Mouse (Mus musculus) G1E (cell line): ENCODE measurements around the gene Slc16a10. TPM values are rescaled to one million over a fixed set of nuclear protein-coding genes. Genes with fewer than 3 reads are reported as not detected.
"Not testable (repeated sequence)": the region's sequence is repeated elsewhere in the genome, so short reads cannot be mapped to it uniquely, and the experiment has no call there.

Source experiments
- ATAC-seq: 2 replicates; pipeline ENCODE4 v1.8.0; 2016; ENCODE audit warnings: mild to moderate bottlenecking; ENCODE audit not compliant: insufficient number of reproducible peaks, poor library complexity, low FRiP score, severe bottlenecking; ENCODE audit errors: extremely low read depth
- DNase-seq: peaks from one replicate; pipeline ENCODE4 v3.0.0; 2012; ENCODE audit warnings: low spot score
- H3K27me3 ChIP-seq: 2 replicates; pipeline ENCODE4 v1.6.1; 2012; ENCODE audit warnings: mild to moderate bottlenecking, low read length, inconsistent platforms; ENCODE audit not compliant: insufficient read depth
- H3K36me3 ChIP-seq: replicated peaks from 2 replicates; pipeline ENCODE3; 2012; ENCODE audit warnings: mild to moderate bottlenecking, inconsistent platforms
- H3K4me1 ChIP-seq: 2 replicates; pipeline ENCODE4 v1.6.1; 2012; ENCODE audit warnings: low read depth, low read length, inconsistent platforms, mixed read lengths; ENCODE audit not compliant: insufficient read depth
- H3K4me3 ChIP-seq: 2 replicates; pipeline ENCODE4 v1.5.1; 2012; ENCODE audit warnings: low read depth, mild to moderate bottlenecking, inconsistent platforms, low read length, moderate library complexity, mixed read lengths
- H3K9me3 ChIP-seq: replicated peaks from 2 replicates; pipeline ENCODE4 v1.6.1; 2012; ENCODE audit warnings: inconsistent platforms
- CTCF ChIP-seq: IDR thresholded peaks from 2 replicates; pipeline ENCODE4 v1.5.1; 2012; ENCODE audit warnings: low read depth, low read length, inconsistent platforms, mixed read lengths
- GATA1 ChIP-seq: IDR thresholded peaks from 2 replicates; pipeline ENCODE4 v1.6.1; 2012; ENCODE audit warnings: borderline replicate concordance, low read length, inconsistent platforms, mixed read lengths
- GATA2 ChIP-seq: IDR thresholded peaks from 2 replicates; pipeline ENCODE4 v1.6.1; 2012; ENCODE audit warnings: low read depth, low read length, inconsistent platforms, borderline replicate concordance
- POLR2AphosphoS5 ChIP-seq: IDR thresholded peaks from 2 replicates; pipeline ENCODE4 v1.6.1; 2012; ENCODE audit warnings: low read depth, low read length, inconsistent platforms; ENCODE audit not compliant: insufficient replicate concordance
- TAL1 ChIP-seq: conservative IDR thresholded peaks from 2 replicates; pipeline ENCODE4 v1.6.1; 2012; ENCODE audit warnings: low read depth, low read length, inconsistent platforms, mixed read lengths
- polyA plus RNA-seq: library from polyadenylated mRNA; stranded (reverse); fragments of >175 nt; gene quantifications from 2 replicates; pipeline ENCODE4 v1.2.3, GENCODE M21; 2012
- total RNA-seq, 2 experiments: library from RNA; stranded (forward) in 1 of 2; stranded (reverse) in 1 of 2; fragments of 200-1000 nt in 1 of 2; fragments of >200 nt in 1 of 2; fragmentation: Nextera tagmentation in 1 of 2; gene quantifications; 2 replicates each; pipeline ENCODE4 v1.2.3; 2014 to 2017

Slc16a10 gene
- total and polyA plus RNA-seq, 3 experiments, result 5.7 to 117 (median 16.9) TPM

DNA sequence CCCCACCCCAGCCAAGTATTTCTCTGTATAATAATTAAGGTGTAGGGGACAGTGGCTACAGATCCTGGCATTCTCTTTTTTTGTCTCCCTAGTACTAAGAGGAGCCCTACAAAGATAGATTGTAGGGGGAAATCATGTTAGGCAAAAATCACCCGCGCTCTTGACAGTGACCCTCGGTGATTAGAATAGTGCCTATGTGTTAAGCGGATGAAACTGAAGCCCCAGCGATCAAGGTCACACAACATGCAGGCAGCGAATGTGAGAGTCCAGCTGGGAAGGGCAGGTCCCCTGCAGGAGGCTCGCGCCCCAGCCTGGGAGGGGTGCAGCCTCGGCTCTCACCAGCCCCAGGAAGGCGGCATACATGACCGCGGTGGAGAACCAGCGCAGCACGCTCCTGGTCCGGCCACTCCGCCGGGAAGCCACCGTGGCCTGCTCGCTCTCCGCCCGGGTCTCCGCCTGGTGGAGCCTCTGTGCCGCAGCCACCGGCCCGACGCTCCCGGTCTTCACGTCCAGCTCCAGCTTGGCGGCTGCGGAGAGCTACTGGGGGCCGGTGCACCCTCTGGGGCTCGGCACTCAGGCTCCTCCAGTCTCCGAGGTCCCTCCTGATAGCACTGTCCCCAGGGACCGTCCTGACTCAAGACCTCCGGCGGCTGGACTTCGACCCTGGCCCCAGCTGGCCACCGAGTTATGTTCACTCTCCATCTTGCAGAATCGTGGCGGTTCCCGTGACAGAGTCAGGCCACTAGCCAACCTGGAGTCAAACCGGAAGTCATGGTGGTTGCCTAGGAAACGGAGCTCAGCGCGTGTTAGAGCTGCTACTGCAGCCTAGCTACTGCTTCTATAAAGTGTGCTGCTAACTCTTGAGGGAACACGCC lies 117.3 kb downstream of the Slc16a10 start, which contains the start of gene Mfsd4b1:
Mfsd4b1 (minus strand) TSS at position 715 of the 875 bp plus-strand sequence.
- ATAC-seq (no peak), DNase-seq (no peak)
- peak within 1 kb of the TSS; percentile 37; the same call in 1 of the 2 replicates for H3K4me3 ChIP-seq
- H3K4me1 ChIP-seq, result peaks cover 12% of the 10 kb centered on the region; the same call in 1 of the 2 replicates
- peaks cover 2% of the 10 kb centered on the region; the same call in 1 of the 2 replicates for H3K9me3 ChIP-seq
- no peaks in the 10 kb centered on the region for H3K36me3 ChIP-seq
- TF ChIP-seq GATA2 (no peak), CTCF (no peak), TAL1 (no peak), GATA1 (no peak), POLR2AphosphoS5 (no peak)
- peaks cover 35% of the 10 kb centered on the region for H3K27me3 ChIP-seq

DNA sequence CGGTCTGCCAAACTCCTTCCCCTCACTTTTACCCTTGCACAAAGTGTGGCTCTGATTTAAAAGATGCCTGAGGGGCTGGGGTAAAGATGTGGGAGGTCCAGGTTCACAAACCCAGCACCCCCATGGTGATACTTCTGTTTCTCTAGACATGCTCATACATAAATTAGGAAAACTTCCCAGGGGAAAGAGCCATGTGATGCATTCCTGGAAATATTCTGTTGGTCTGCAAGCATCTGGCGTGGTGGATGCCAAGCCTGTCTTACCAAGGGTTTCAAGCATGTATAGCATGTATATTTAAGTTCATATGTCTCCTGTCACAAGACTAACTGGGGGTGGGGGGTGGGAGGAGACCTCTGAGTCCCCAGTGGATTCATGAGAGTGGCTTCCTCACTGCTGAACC lies 121.7 kb downstream of the Slc16a10 start:
- Histone ChIP-seq H3K36me3 (no peaks in the 10 kb centered on the region), H3K4me1 (peaks cover 7% of the 10 kb centered on the region; the same call in 1 of the 2 replicates), H3K9me3 (no peaks in the 10 kb centered on the region; the same call in 1 of the 2 replicates), H3K27me3 (peaks cover 47% of the 10 kb centered on the region), H3K4me3 (no peak overlapping the region)
- DNase-seq (no peak), ATAC-seq (no peak)
- TF ChIP-seq CTCF (no peak), TAL1 (no peak), GATA1 (no peak), POLR2AphosphoS5 (no peak), GATA2 (no peak)

DNA sequence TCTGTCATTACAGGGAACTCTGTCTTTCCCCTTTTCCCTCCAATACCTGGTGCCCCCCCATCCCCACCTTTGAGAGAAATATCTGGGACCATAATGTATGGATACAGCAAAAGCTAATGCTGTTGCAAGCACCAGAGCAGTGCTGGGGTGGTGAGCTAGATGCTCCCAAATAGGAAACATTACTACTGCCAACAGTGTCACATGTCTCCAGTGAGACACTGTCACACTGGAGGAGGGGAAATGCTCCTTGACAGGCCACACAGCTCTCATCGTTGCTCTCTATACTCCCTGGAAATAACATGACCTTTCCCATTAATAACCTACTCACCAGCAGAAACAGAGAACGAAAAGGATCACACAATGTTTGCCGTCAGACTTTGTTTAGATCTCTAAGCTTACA lies 122.6 kb downstream of the Slc16a10 start:
- no peak for ATAC-seq
- Histone ChIP-seq H3K4me3 (no peak overlapping the region), H3K4me1 (no peaks in the 10 kb centered on the region), H3K9me3 (no peaks in the 10 kb centered on the region), H3K27me3 (peaks cover 38% of the 10 kb centered on the region), H3K36me3 (no peaks in the 10 kb centered on the region)
- no peak for DNase-seq
- no peak for TF ChIP-seq TAL1
- TF ChIP-seq GATA1, result no peak
- TF ChIP-seq GATA2, result no peak
- no peak for TF ChIP-seq POLR2AphosphoS5
- no peak for TF ChIP-seq CTCF

GRCm38 (mm10) chr10:40018261-40018860 lies 123.7 kb downstream of the Slc16a10 start:
- Histone ChIP-seq H3K9me3 (no peaks in the 10 kb centered on the region), H3K4me1 (no peaks in the 10 kb centered on the region), H3K36me3 (no peaks in the 10 kb centered on the region), H3K27me3 (peaks cover 32% of the 10 kb centered on the region), H3K4me3 (no peak overlapping the region)
- ATAC-seq, result no peak
- TF ChIP-seq CTCF, result no peak
- TF ChIP-seq GATA2, result no peak
- TF ChIP-seq POLR2AphosphoS5, result no peak
- no peak for TF ChIP-seq TAL1
- TF ChIP-seq GATA1, result no peak
- DNase-seq, result no peak

DNA sequence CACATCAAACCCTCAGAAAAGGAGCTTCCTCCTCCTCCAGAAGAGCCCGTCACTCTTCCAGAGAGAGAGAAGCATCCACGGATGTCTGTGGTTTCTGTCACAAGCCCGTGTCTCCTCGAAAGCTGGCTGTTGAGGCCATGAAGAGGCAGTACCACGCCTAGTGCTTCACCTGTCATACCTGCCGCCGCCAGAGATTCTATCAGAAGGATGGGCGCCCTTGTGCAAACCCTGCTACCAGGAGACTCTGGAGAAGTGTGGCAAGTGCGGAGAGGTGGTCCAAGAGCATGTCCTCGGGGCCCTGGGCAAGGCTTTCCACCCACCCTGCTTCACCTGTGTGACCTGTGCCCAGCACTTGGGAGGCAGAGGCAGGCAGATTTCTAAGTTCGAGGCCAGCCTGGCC lies 132.5 kb downstream of the Slc16a10 start:
- H3K4me1 ChIP-seq, result peaks cover 6% of the 10 kb centered on the region
- H3K4me3 ChIP-seq, result no peak overlapping the region
- H3K9me3 ChIP-seq, result no peaks in the 10 kb centered on the region
- ATAC-seq, result no peak
- H3K27me3 ChIP-seq, result peaks cover 19% of the 10 kb centered on the region
- no peaks in the 10 kb centered on the region for H3K36me3 ChIP-seq
- no peak for DNase-seq
- TF ChIP-seq TAL1 (no peak), GATA1 (no peak), CTCF (no peak), GATA2 (no peak), POLR2AphosphoS5 (no peak)

DNA sequence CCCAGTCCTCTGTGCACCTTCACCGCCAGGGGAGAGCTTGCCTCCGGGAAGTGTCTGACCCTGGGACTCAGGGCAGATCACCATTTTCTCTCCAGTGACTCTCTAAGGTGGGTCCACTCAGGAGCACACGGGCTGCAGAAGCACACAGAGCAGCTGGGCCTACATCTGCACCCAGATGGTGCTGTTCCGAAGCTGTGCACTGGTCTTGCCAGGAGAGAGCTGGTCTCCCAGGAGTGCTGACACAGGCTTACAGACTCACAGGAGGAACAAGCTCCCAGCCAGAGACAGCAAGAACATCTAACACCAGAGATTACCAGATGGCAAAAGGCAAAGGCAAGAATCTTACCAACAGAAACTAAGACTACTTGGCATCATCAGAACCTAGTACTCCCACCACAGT lies 133.2 kb downstream of the Slc16a10 start:
- not testable (repeated sequence) for H3K9me3 ChIP-seq, H3K4me3 ChIP-seq, H3K36me3 ChIP-seq, DNase-seq, ATAC-seq, H3K4me1 ChIP-seq
- H3K27me3 ChIP-seq, result peaks cover 19% of the 10 kb centered on the region
